Mouse (Mus musculus): ENCODE results near the gene Mbip.

Mbip gene

DNA sequence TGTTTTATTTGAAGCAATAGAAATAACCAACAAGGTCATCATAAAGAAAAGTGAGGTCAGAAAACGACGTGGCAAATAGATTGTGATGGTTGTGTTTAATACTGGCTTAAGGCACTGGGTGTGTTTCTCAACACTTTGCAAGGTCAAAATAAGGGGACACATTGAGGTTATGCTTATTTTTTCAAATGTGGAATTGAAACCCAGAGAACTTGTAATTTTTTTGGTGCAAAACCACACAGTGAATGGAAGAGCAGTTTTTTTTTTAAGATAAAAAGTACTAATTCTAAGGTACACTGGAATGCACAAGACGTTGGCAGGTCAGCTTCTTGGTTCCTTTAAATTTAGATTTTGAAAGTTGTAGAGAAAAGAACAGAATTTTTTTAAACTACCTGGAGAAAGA lies 50.5 kb downstream of the Mbip start:
- DNase-seq (ENCODE audit: low spot score in 2 of 2): no peak

DNA sequence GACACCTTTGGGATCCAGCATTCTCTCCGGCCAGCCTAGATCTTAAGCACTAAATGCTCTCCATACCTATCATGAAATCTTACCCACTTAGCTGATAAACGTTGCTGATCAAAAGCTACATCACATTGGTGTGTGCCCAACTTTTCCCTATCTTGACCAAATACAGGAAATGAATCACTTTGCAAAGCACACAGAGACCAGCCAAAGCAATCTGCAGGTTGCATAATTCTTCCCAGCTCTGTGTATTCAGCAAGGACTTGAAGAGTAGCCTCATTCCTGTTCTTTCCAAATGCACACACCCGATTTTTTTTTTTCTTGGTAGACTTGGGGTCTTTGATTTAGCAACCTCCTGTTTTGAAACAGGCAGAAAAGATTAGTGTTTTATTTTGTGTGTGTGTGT lies 57.1 kb downstream of the Mbip start:
- no peak for DNase-seq (ENCODE audit: low spot score in 2 of 2)

DNA sequence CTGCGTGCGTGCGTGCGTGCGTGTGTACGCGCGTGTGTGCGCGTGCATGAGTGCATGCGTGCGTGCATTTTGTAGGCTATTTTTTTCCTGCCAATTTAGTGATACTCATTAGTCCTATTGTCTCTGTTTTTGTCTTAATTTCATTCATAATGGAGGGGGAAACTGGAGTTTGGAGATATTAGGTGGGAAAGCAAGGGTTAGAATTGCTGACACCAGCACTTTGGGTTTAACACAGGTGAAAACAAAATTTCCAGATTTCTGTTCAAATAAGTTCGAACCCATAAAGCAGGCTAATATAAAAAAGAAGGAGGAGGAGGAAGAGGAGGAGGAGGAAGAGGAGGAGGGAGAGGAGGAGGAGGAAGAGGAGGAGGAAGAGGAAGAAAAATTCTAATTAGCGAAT lies 58.9 kb downstream of the Mbip start:
- no peak for DNase-seq (ENCODE audit: low spot score in 2 of 2)

DNA sequence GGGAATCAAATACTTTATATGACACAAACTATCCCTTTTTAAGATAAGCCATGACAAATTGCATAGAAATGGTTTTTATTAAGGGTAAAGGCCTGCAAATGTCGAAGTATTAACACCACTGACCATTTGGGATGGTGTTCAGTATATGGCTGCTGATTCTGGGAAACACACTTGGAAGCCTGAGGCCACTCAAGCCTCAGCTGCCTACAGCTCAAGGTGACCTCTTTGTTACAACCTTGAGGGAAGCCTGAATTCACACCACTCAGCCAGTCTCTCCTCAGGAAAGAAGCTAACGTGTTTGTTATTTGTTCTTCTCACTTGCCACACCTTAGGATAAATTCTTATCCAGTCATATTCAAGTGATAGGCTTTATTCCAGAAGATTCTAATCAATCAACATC lies 61.5 kb downstream of the Mbip start:
- DNase-seq (ENCODE audit: low spot score in 2 of 2): no peak

DNA sequence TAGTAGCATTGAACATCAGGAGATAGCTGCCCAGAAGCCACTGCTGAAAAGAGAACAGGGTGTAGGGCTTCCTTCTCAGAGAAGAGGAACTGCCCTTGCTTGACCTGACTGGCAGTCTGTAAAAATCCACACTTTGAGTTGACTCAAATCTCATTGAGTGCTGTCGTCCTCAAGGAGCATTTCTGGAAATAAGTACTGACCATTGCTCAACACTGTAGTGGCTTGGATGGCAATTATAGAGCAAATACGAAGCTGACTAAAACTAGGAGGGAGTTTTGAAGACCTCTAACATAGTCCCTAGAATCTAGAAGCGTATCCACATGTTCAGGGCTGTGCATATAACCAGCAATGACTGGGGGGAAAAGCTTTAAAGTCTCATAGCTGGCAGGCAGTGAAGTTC lies 64.0 kb downstream of the Mbip start:
- no peak for DNase-seq (ENCODE audit: low spot score in 2 of 2)

Measured in spleen, postnatal 36 days (tissue).